Mouse (Mus musculus) bone marrow macrophage, adult 2 months (primary cell): ENCODE data around the gene Slc22a20. TPM values are rescaled to one million over a fixed set of nuclear protein-coding genes. Genes with fewer than 3 reads are reported as not detected.
A peak's percentile ranks its signal among the peaks of the same experiment; 100 is the strongest.

Source experiments
- H3K27ac ChIP-seq: 2 replicates; pipeline ENCODE4 v1.5.1; 2012; ENCODE audit warnings: low read depth, low read length; ENCODE audit not compliant: insufficient read depth
- H3K4me1 ChIP-seq: 2 replicates; pipeline ENCODE4 v1.6.1; 2012; ENCODE audit warnings: low read length; ENCODE audit not compliant: control insufficient read depth, insufficient read depth
- H3K4me3 ChIP-seq: 2 replicates; pipeline ENCODE4 v1.5.1; 2012; ENCODE audit warnings: mild to moderate bottlenecking, low read length, moderate library complexity; ENCODE audit not compliant: insufficient read depth
- CTCF ChIP-seq: IDR thresholded peaks from 2 replicates; pipeline ENCODE4 v1.5.1; 2012; ENCODE audit warnings: low read depth, mild to moderate bottlenecking, low read length, moderate library complexity
- POLR2A ChIP-seq: IDR thresholded peaks from 2 replicates; pipeline ENCODE4 v1.6.1; 2012; ENCODE audit warnings: mild to moderate bottlenecking, low read depth, low read length, borderline replicate concordance
- polyA plus RNA-seq: library from polyadenylated mRNA; stranded (reverse); fragments of >200 nt; gene quantifications from 2 replicates; pipeline ENCODE4 v1.2.4, GENCODE M21; 2012; ENCODE audit not compliant: missing spikeins, insufficient read depth, insufficient read length

The Slc22a20 gene
- polyA plus RNA-seq, 1 experiment: not detected

- Histone ChIP-seq H3K27ac (no peak overlapping the region), H3K4me1 (peaks cover 46% of the 10 kb centered on the region)
- TF ChIP-seq POLR2A (no peak), CTCF (no peak)
Measured at GRCm38 (mm10) chr19:5927026-5927425, 58.9 kb downstream of the Slc22a20 start.

GRCm38 (mm10) chr19:5925311-5925855, 60.6 kb downstream of the Slc22a20 start:
- Histone ChIP-seq H3K4me3 (peak overlapping the region; percentile 51), H3K27ac (no peak overlapping the region), H3K4me1 (peaks cover 31% of the 10 kb centered on the region)
- no peak for TF ChIP-seq CTCF
- TF ChIP-seq POLR2A: no peak

More at GRCm38 (mm10) chr19:5927026-5927425, 58.9 kb downstream of the Slc22a20 start:
- no peak overlapping the region for H3K4me3 ChIP-seq

- Histone ChIP-seq H3K4me3 (peak within 1 kb of the TSS; percentile 82), H3K4me1 (peaks cover 25% of the 10 kb centered on the region), H3K27ac (peak within 1 kb of the TSS; percentile 47)
- TF ChIP-seq POLR2A: no peak
- no peak for TF ChIP-seq CTCF
Measured at GRCm38 (mm10) chr19:5924713-5925093, 61.2 kb downstream of the Slc22a20 start, which contains the start of gene Cdc42ep2. Gene Cdc42ep2 (minus strand): TSS chr19:5924816.

GRCm38 (mm10) chr19:5923990-5924712, 61.8 kb downstream of the Slc22a20 start:
- Histone ChIP-seq H3K4me3 (peak overlapping the region; percentile 82), H3K27ac (peak overlapping the region; percentile 47), H3K4me1 (peaks cover 19% of the 10 kb centered on the region)
- no peak for TF ChIP-seq POLR2A
- peak; percentile 86 for TF ChIP-seq CTCF

- TF ChIP-seq POLR2A: no peak
- TF ChIP-seq CTCF: no peak
- Histone ChIP-seq H3K4me1 (peaks cover 7% of the 10 kb centered on the region; the same call in 1 of the 2 replicates), H3K4me3 (no peak overlapping the region), H3K27ac (no peak overlapping the region)
Measured at GRCm38 (mm10) chr19:5922963-5923362, 63.0 kb downstream of the Slc22a20 start.

GRCm38 (mm10) chr19:5922119-5922942, 63.6 kb downstream of the Slc22a20 start:
- Histone ChIP-seq H3K4me1 (peaks cover 7% of the 10 kb centered on the region; the same call in 1 of the 2 replicates), H3K4me3 (no peak overlapping the region)

GRCm38 (mm10) chr19:5921715-5922114, 64.2 kb downstream of the Slc22a20 start:
- no peak for TF ChIP-seq POLR2A
- TF ChIP-seq CTCF: no peak
- no peak overlapping the region for H3K27ac ChIP-seq
- H3K4me3 ChIP-seq: no peak overlapping the region
- H3K4me1 ChIP-seq: peaks cover 7% of the 10 kb centered on the region; the same call in 1 of the 2 replicates

More at GRCm38 (mm10) chr19:5922119-5922942, 63.6 kb downstream of the Slc22a20 start:
- TF ChIP-seq POLR2A (no peak), CTCF (no peak)
- H3K27ac ChIP-seq: no peak overlapping the region

Other genes starting within 250 kb of the Slc22a20 start
- 11.4 and 15.7 TPM in 2 replicates for gene Ltbp3, start 245.2 kb downstream of the Slc22a20 start, polyA plus RNA-seq
- gene Scyl1, start 214.7 kb downstream of the Slc22a20 start, polyA plus RNA-seq: 46.7 and 48.3 TPM in 2 replicates
- 24.6 and 25.2 TPM in 2 replicates for gene Frmd8, start 110.9 kb downstream of the Slc22a20 start, polyA plus RNA-seq
- 74.2 and 78.0 TPM in 2 replicates for gene Slc25a45, start 108.3 kb downstream of the Slc22a20 start, polyA plus RNA-seq
- 0.61 and 0.70 TPM in 2 replicates for gene Tigd3, start 92.0 kb downstream of the Slc22a20 start, polyA plus RNA-seq
- gene Dpf2, start 73.1 kb downstream of the Slc22a20 start, polyA plus RNA-seq: 69.3 and 75.2 TPM in 2 replicates
- 2.5 and 2.6 TPM in 2 replicates for gene Cdc42ep2, start 61.3 kb downstream of the Slc22a20 start, polyA plus RNA-seq
- 24.7 and 24.8 TPM in 2 replicates for gene Pola2, start 21.9 kb downstream of the Slc22a20 start, polyA plus RNA-seq
- gene Capn1, start 29.8 kb upstream of the Slc22a20 start, polyA plus RNA-seq: 32.7 and 38.3 TPM in 2 replicates
- 31.1 and 33.7 TPM in 2 replicates for gene Syvn1, start 60.4 kb upstream of the Slc22a20 start, polyA plus RNA-seq
- 24.5 and 25.9 TPM in 2 replicates for gene Mrpl49, start 71.6 kb upstream of the Slc22a20 start, polyA plus RNA-seq
- gene Fau, start 71.7 kb upstream of the Slc22a20 start, polyA plus RNA-seq: 1,783 and 2,337 TPM in 2 replicates
- gene Znhit2, start 75.0 kb upstream of the Slc22a20 start, polyA plus RNA-seq: 12.8 and 16.4 TPM in 2 replicates
- 8.1 and 13.7 TPM in 2 replicates for gene Tm7sf2, start 82.2 kb upstream of the Slc22a20 start, polyA plus RNA-seq
- 83.7 and 99.9 TPM in 2 replicates for gene Vps51, start 91.1 kb upstream of the Slc22a20 start, polyA plus RNA-seq
- gene Tmem262, start 93.9 kb upstream of the Slc22a20 start, polyA plus RNA-seq: not detected in 2 replicates
- 2.0 TPM in 1 of 2 replicates, not detected in the other for gene Gm28374, start 96.1 kb upstream of the Slc22a20 start, polyA plus RNA-seq
- gene Zfpl1, start 98.8 kb upstream of the Slc22a20 start, polyA plus RNA-seq: 38.9 and 40.5 TPM in 2 replicates
- 13.1 and 13.6 TPM in 2 replicates for gene Cdca5, start 98.8 kb upstream of the Slc22a20 start, polyA plus RNA-seq
- 1.2 TPM in 1 of 2 replicates, not detected in the other for gene AC131692.1, start 108.3 kb upstream of the Slc22a20 start, polyA plus RNA-seq
- 0.53 and 0.80 TPM in 2 replicates for gene Naaladl1, start 119.6 kb upstream of the Slc22a20 start, polyA plus RNA-seq
- gene Sac3d1, start 132.5 kb upstream of the Slc22a20 start, polyA plus RNA-seq: 5.6 and 6.0 TPM in 2 replicates
- 26.0 and 32.8 TPM in 2 replicates for gene Snx15, start 142.2 kb upstream of the Slc22a20 start, polyA plus RNA-seq
- gene Batf2, start 154.8 kb upstream of the Slc22a20 start, polyA plus RNA-seq: 6.2 and 7.9 TPM in 2 replicates
- gene Arl2, start 155.4 kb upstream of the Slc22a20 start, polyA plus RNA-seq: 31.0 and 33.7 TPM in 2 replicates
- gene Majin, start 198.2 kb upstream of the Slc22a20 start, polyA plus RNA-seq: 0.35 TPM in 1 of 2 replicates, not detected in the other
- gene Gpha2, start 240.2 kb upstream of the Slc22a20 start, polyA plus RNA-seq: not detected in 2 replicates
- gene Ppp2r5b, start 249.7 kb upstream of the Slc22a20 start, polyA plus RNA-seq: 13.7 and 15.4 TPM in 2 replicates